In genomic region chr17:36257241-36257947, GRCm38 (mm10) we compare ENCODE assay signal across 7 mouse cellular contexts. TPM values are rescaled to one million over a fixed set of nuclear protein-coding genes. Genes with fewer than 3 reads are reported as not detected.
DNase-seq lines count a peak whose midpoint lies in the region; ATAC-seq and TF ChIP-seq lines count a peak whose summit lies in the region.

No protein-coding gene starts in this region.

- under 1% methylated on average over 37 of the region's 37 CpGs for WGBS in embryonic facial prominence, embryonic 13.5 days
- WGBS in limb, embryonic 10.5 days: under 1% methylated on average over 37 of the region's 37 CpGs
- WGBS in midbrain, embryonic 12.5 days: under 1% methylated on average over 37 of the region's 37 CpGs
- under 1% methylated on average over 37 of the region's 37 CpGs for WGBS in small intestine, adult 2 months

- H3K9ac ChIP-seq in embryonic facial prominence, embryonic 13.5 days: peak overlapping the region; percentile 87
- H3K9ac ChIP-seq in midbrain, embryonic 12.5 days (replicated peaks): peak overlapping the region; percentile 71

- H3K27ac ChIP-seq in embryonic facial prominence, embryonic 13.5 days: peak overlapping the region; percentile 85
- peak overlapping the region; percentile 88 for H3K27ac ChIP-seq in limb, embryonic 10.5 days
- peak overlapping the region; percentile 64 for H3K27ac ChIP-seq in midbrain, embryonic 12.5 days (replicated peaks)
- H3K27ac ChIP-seq in small intestine, adult 2 months (ENCODE audit: insufficient read depth, low read depth, low read length): peak overlapping the region; percentile 66

- peak; percentile 92 for ATAC-seq in embryonic facial prominence, embryonic 13.5 days (ENCODE audit: insufficient number of reproducible peaks, insufficient read depth, low FRiP score, low TSS enrichment, low read depth)
- peak; percentile 95 for ATAC-seq in midbrain, embryonic 12.5 days (ENCODE audit: low FRiP score, low read depth)

- DNase-seq in adrenal gland, postnatal 25 days: peak; percentile 79
- peak; percentile 98 for DNase-seq in heart, adult 11 months
- DNase-seq in kidney, adult 18-20 months: peak; percentile 89
- peak; percentile 77 for DNase-seq in limb, embryonic 10.5 days (ENCODE audit: low spot score)

- no peaks in the 10 kb centered on the region for H3K9me3 ChIP-seq in embryonic facial prominence, embryonic 13.5 days
- H3K9me3 ChIP-seq in limb, embryonic 10.5 days (replicated peaks): no peaks in the 10 kb centered on the region
- H3K9me3 ChIP-seq in midbrain, embryonic 12.5 days: no peaks in the 10 kb centered on the region

- peaks cover 39% of the 10 kb centered on the region for H3K36me3 ChIP-seq in embryonic facial prominence, embryonic 13.5 days
- H3K36me3 ChIP-seq in limb, embryonic 10.5 days: peaks cover 46% of the 10 kb centered on the region
- H3K36me3 ChIP-seq in midbrain, embryonic 12.5 days: peaks cover 43% of the 10 kb centered on the region
- H3K36me3 ChIP-seq in small intestine, adult 2 months (ENCODE audit: control insufficient read depth, insufficient read depth, low read length): peaks cover 27% of the 10 kb centered on the region

- peaks cover 6% of the 10 kb centered on the region for H3K4me1 ChIP-seq in embryonic facial prominence, embryonic 13.5 days
- peaks cover 11% of the 10 kb centered on the region for H3K4me1 ChIP-seq in limb, embryonic 10.5 days
- H3K4me1 ChIP-seq in midbrain, embryonic 12.5 days: peaks cover 7% of the 10 kb centered on the region
- peaks cover 9% of the 10 kb centered on the region for H3K4me1 ChIP-seq in small intestine, adult 2 months (ENCODE audit: control insufficient read depth, insufficient read depth, insufficient read length, low read length)

- H3K27me3 ChIP-seq in embryonic facial prominence, embryonic 13.5 days: peaks cover 4% of the 10 kb centered on the region
- H3K27me3 ChIP-seq in limb, embryonic 10.5 days (ENCODE audit: low read depth, poor library complexity, severe bottlenecking): peaks cover 8% of the 10 kb centered on the region; the same call in 1 of the 2 replicates
- peaks cover 9% of the 10 kb centered on the region for H3K27me3 ChIP-seq in midbrain, embryonic 12.5 days
- H3K27me3 ChIP-seq in small intestine, adult 2 months (ENCODE audit: control insufficient read depth, insufficient read depth, low read length): no peaks in the 10 kb centered on the region; the same call in 1 of the 2 replicates

- TF ChIP-seq POLR2A in small intestine, adult 2 months (IDR thresholded peaks at IDR 0.05; ENCODE audit: low read depth, low read length): peak; percentile 77

- peak; percentile 54; the same call in 1 of the 2 replicates for TF ChIP-seq CTCF in small intestine, adult 2 months (IDR thresholded peaks at IDR 0.05; ENCODE audit: extremely low read depth, insufficient read length, insufficient replicate concordance, low read depth, low read length)

- H3K4me3 ChIP-seq in embryonic facial prominence, embryonic 13.5 days: peak overlapping the region; percentile 79
- peak overlapping the region; percentile 87 for H3K4me3 ChIP-seq in limb, embryonic 10.5 days
- H3K4me3 ChIP-seq in midbrain, embryonic 12.5 days: peak overlapping the region; percentile 72
- H3K4me3 ChIP-seq in small intestine, adult 2 months (ENCODE audit: low read depth, low read length): peak overlapping the region; percentile 91

- peak overlapping the region; percentile 60 for H3K4me2 ChIP-seq in embryonic facial prominence, embryonic 13.5 days
- peak overlapping the region; percentile 61 for H3K4me2 ChIP-seq in midbrain, embryonic 12.5 days (replicated peaks)

RNA-seq across cellular contexts. Expression of gene Rpp21, which starts 0.5 kb away (rescaled TPM):
- 47.2 TPM in 2 replicates for total RNA-seq in adrenal gland, postnatal 25 days (2021)
- 92.3 and 118 TPM in 2 replicates for polyA plus RNA-seq in embryonic facial prominence, embryonic 13.5 days (2015; fragmentation: Nextera tagmentation; extraction: Ambion mirVana)
- 82.4 and 96.0 TPM in 2 replicates for polyA plus RNA-seq in limb, embryonic 10.5 days (2016; fragmentation: Nextera tagmentation; extraction: Ambion mirVana)
- 83.5 and 88.2 TPM in 2 replicates for polyA plus RNA-seq in midbrain, embryonic 12.5 days (2016; fragmentation: Nextera tagmentation; extraction: Ambion mirVana)
- 70.7 and 129 TPM in 2 replicates for polyA plus RNA-seq in small intestine, adult 2 months (2012; rRNA removed)

RNA-seq across cellular contexts. Expression of gene Trim39, which starts 14.7 kb away (rescaled TPM):
- total RNA-seq in adrenal gland, postnatal 25 days (2021): 22.5 and 23.0 TPM in 2 replicates
- polyA plus RNA-seq in embryonic facial prominence, embryonic 13.5 days (2015; fragmentation: Nextera tagmentation; extraction: Ambion mirVana): 22.4 and 25.4 TPM in 2 replicates
- polyA plus RNA-seq in limb, embryonic 10.5 days (2016; fragmentation: Nextera tagmentation; extraction: Ambion mirVana): 20.1 and 24.2 TPM in 2 replicates
- 27.4 and 27.6 TPM in 2 replicates for polyA plus RNA-seq in midbrain, embryonic 12.5 days (2016; fragmentation: Nextera tagmentation; extraction: Ambion mirVana)
- polyA plus RNA-seq in small intestine, adult 2 months (2012; rRNA removed): 5.9 and 7.8 TPM in 2 replicates

RNA-seq across cellular contexts. Expression of gene H2-M10.2, which starts 28.9 kb away (rescaled TPM):
- total RNA-seq in adrenal gland, postnatal 25 days (2021): not detected in 2 replicates
- 0.23 TPM in 1 of 2 replicates, not detected in the other for polyA plus RNA-seq in embryonic facial prominence, embryonic 13.5 days (2015; fragmentation: Nextera tagmentation; extraction: Ambion mirVana)
- polyA plus RNA-seq in limb, embryonic 10.5 days (2016; fragmentation: Nextera tagmentation; extraction: Ambion mirVana): 0.14 and 0.25 TPM in 2 replicates
- polyA plus RNA-seq in midbrain, embryonic 12.5 days (2016; fragmentation: Nextera tagmentation; extraction: Ambion mirVana): 0.27 and 0.37 TPM in 2 replicates
- polyA plus RNA-seq in small intestine, adult 2 months (2012; rRNA removed): not detected in 2 replicates

Comparison
In these comparisons a context has a peak if more than half of its experiments do, and no peak if none do; other contexts are left out.
1. Peak in every context shown above with its lines: DNase-seq, ATAC-seq, H3K4me3 ChIP-seq and H3K27ac ChIP-seq.